Mouse (Mus musculus): ENCODE data around the gene Arpc2.
A peak's percentile ranks its signal among the peaks of the same experiment; 100 is the strongest.

The Arpc2 gene

DNA sequence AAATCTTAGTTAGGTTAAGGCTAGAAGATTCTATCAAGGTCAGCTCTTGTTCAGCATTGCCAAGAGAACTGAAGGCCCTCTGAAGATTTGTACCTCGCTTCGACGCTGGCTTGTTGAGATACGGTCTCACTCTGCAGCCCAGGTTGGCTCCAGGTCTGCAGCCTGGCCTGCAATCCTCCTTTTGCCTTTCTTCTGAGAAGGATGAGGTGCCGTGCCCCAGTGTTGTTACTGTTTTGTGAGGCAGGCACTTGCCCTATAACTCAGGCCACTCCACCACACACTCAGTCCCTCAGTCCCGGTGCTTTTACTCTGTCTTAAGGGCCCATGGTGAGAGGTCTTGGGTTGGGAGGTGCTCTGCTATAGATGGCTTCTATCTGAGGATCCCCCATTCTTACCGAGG is 66.3 kb downstream of the Arpc2 start:
- no peak for DNase-seq (ENCODE audit: low spot score)

- DNase-seq (ENCODE audit: low spot score) = no peak
These were observed 67.0 kb downstream of the Arpc2 start for GRCm38 (mm10) chr1:74302835-74303234.

GRCm38 (mm10) chr1:74303509-74304338 is 67.8 kb downstream of the Arpc2 start:
- peak; percentile 59 for DNase-seq (ENCODE audit: low spot score)

DNA sequence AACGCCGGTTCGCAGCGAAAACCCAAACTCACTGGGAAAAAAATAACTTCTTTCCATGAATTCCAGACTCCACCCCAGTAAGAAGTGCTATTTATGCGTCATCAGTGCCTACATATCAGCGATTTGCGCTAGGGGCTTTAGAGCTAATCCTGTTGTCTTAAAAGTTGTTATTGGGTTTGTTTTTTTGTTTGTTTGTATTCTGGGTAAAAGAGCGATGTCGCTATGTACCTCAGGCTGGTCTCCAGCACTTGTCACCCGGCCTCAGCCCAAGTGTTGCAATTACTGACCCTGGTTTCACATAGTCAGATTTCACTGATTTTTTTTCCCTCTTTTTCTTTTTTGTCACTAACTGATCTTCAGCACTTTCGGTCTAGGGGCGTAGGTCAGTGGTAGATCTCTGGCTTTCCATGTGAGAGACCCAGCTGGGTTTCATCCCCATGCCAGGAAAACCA is 68.5 kb downstream of the Arpc2 start:
- no peak for DNase-seq (ENCODE audit: low spot score)

DNA sequence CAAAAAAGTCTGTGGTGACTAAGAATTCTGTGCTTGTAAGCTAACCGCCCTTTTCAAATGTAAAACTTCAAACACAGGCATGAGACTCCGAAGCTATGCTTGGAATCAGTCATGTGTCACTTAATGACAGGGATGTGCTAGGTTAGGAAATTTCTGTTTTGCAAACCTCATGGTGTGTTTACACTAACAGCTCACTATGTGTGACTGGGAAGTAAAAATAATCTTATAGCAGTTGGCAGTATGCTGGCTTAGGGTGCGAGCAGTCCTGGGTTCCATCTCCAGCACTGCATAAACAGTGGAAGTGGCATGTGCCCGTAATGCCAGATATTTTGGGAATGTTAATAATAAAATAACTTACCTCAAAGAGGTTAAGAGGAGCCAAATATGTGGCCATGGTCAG is 69.1 kb downstream of the Arpc2 start:
- no peak for DNase-seq (ENCODE audit: low spot score)

DNA sequence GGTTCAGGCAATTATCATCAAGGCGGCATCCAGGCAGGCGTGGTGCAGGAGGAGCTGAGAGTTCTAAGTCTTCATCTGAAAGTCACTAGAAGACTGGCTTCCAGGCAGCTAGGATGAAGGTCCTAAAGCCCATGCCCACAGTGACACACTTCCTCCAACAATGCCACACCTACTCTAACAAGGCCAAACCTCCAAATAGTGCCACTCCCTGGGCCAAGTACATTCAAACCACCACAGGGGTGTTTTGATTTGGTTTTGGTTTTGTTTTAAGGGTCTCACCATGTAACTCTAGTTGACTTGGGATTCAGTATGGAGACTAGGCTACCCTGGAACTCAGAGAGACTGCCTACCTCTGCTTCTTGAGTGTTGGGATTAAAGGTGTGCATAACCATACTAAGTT is 69.6 kb downstream of the Arpc2 start, which contains the start of gene Tmbim1:
Gene Tmbim1, minus strand, starts transcription at position 101 of the 400 bp plus-strand sequence.
- DNase-seq (ENCODE audit: low spot score) = no peak

DNA sequence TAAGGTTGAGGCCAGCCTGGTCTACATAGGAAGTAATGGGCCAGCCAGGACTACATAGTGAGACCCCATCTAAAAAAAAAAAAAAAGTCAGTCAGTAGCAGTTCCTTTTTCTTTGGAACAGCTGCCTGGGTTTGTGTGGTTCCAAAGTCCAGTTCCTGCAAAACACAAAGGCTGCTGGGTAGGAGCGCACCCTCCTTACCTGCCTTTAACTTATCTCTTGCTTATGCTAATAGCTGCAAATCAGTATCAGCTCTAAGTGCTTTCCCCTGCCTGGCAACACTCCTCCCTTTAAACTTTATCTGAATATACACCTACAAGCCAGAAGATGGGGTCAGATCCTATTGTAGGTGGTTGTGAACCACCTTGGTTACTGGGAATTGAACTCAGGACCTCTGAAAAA is 71.3 kb downstream of the Arpc2 start:
- no peak for DNase-seq (ENCODE audit: low spot score)

DNA sequence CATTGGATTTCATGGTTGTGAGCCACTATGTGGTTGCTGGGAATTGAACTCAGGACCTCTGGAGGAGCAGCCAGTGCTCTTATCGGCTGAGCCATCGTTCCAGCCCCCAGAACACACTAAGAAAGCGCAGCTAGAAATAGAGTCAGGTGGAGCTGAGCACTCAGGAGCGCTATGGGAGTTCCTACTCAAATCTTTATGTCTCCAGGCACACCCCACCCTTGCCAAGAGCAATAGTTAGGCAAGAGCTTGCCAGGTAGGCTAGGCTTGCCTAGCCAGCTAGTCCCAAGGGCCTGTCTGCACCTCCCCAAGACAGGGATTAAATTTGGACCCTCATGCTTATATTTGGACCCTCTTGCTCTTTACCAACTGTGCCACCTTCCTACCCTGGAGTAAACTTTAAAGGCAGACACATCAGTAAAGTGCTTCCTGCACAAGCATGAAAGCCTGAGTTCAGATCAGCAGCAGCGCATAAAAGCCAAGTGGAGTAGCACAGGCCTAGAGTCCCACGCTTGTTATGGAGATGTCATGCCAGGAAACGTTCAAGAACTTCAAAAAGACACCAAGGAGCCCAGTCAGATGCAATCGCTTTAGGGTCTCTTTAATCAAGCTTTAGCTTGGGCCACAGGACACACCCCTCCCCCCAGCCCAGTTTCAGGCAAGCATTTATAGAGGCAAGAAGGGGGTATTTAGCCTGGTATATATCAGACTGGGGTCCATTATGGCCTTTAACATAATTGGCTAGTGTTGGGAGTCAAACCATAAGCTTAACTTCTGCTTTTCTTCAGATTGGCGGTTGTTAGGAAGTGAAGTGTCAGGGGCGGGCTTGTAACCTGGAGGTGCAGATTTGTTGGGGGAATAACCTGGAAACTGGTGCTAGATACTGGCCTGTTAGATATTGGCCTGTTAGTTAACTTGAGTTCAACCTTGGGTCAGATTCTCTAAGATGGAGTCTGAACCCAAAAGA is 72.4 kb downstream of the Arpc2 start:
- DNase-seq (ENCODE audit: low spot score) = no peak

DNA sequence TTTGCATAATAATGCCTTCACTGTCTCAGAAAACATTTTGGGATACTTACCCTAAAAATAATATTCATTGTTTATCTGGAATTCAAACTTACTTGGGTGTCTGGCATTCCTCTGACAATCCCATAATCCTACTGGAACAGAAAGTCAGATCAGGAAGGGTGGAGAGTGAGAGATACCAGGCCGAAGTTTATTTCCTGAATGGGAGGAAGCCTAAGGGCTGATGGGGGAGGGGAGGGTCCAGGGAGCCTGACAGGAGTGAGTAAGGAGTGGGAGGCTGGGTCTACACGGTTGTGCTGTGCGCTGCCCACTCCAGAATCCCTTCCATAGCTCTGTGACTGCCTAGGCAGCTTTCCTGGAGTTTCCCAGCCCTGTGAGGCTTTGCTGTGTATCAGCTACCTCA is 73.9 kb downstream of the Arpc2 start:
- DNase-seq (ENCODE audit: low spot score) = no peak

- peak; percentile 66 for DNase-seq (ENCODE audit: low spot score)
These were observed 77.3 kb downstream of the Arpc2 start for GRCm38 (mm10) chr1:74313049-74313692.

DNA sequence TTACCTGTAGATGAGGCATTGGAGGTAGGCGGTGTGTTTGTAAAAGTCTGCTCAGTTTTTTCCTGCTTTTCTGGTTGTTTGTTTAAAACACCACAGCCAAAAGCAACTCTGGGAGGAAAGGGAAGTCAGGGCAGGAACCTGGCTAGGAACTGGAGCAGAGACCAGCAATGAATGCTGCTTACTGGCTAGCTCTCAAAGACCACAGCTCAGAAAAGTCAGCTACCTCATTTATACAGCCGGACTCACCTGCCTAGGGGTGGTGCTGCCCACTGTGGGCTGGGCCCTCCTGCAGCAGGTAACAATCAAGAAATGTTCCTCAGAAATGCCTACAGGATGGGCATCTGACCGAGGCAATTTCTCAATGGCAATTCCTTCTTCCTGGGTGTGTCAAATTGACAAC is 78.9 kb downstream of the Arpc2 start:
- no peak for DNase-seq (ENCODE audit: low spot score)

GRCm38 (mm10) chr1:74316114-74316827 is 80.4 kb downstream of the Arpc2 start:
- DNase-seq (ENCODE audit: low spot score) = no peak
